Mouse (Mus musculus) gastrocnemius, adult 18-20 months (tissue): ENCODE results near the gene Flt3. TPM values are rescaled to one million over a fixed set of nuclear protein-coding genes. Genes with fewer than 3 reads are reported as not detected.
A peak's percentile ranks its signal among the peaks of the same experiment; 100 is the strongest.

Experiments used
- DNase-seq: peaks from one replicate; pipeline ENCODE4 v3.0.0; 2021; ENCODE audit warnings: low spot score
- total RNA-seq, 2 experiments: library from RNA; stranded (reverse); gene quantifications; 2 replicates each; pipeline ENCODE4 v1.2.3; 2021

Flt3 gene
- total RNA-seq, 2 experiments from 2014 or later: 0.07 TPM

GRCm38 (mm10) chr5:147410585-147410984 lies 10.3 kb upstream of the Flt3 start:
- DNase-seq: no peak

GRCm38 (mm10) chr5:147408731-147409130 lies 8.4 kb upstream of the Flt3 start:
- no peak for DNase-seq

GRCm38 (mm10) chr5:147406135-147406534 lies 5.8 kb upstream of the Flt3 start:
- no peak for DNase-seq

GRCm38 (mm10) chr5:147402505-147402904 lies 2.2 kb upstream of the Flt3 start:
- peak; percentile 29 for DNase-seq

- no peak for DNase-seq
These were observed 735 bp upstream of the Flt3 start for GRCm38 (mm10) chr5:147401024-147401423.

- no peak for DNase-seq
These were observed 253 bp upstream of the Flt3 start for GRCm38 (mm10) chr5:147400505-147400979.

GRCm38 (mm10) chr5:147395050-147395449 lies 5.2 kb downstream of the Flt3 start:
- no peak for DNase-seq

GRCm38 (mm10) chr5:147392667-147393213 lies 7.5 kb downstream of the Flt3 start:
- no peak for DNase-seq

GRCm38 (mm10) chr5:147390772-147391171 lies 9.5 kb downstream of the Flt3 start:
- DNase-seq: no peak

GRCm38 (mm10) chr5:147389052-147389451 lies 11.2 kb downstream of the Flt3 start:
- DNase-seq: no peak

GRCm38 (mm10) chr5:147388376-147389008 lies 11.8 kb downstream of the Flt3 start:
- DNase-seq: no peak

- DNase-seq: no peak
These were observed 13.4 kb downstream of the Flt3 start for GRCm38 (mm10) chr5:147386865-147387264.

- no peak for DNase-seq
These were observed 18.9 kb downstream of the Flt3 start for GRCm38 (mm10) chr5:147381396-147381795.

GRCm38 (mm10) chr5:147379481-147379880 lies 20.8 kb downstream of the Flt3 start:
- no peak for DNase-seq

- no peak for DNase-seq
These were observed 30.0 kb downstream of the Flt3 start for GRCm38 (mm10) chr5:147370276-147370675.

- DNase-seq: no peak
These were observed 32.1 kb downstream of the Flt3 start for GRCm38 (mm10) chr5:147368221-147368620.

- no peak for DNase-seq
These were observed 34.1 kb downstream of the Flt3 start for GRCm38 (mm10) chr5:147365995-147366765.

- DNase-seq: no peak
These were observed 37.2 kb downstream of the Flt3 start for GRCm38 (mm10) chr5:147363054-147363453.

GRCm38 (mm10) chr5:147358481-147358880 lies 41.8 kb downstream of the Flt3 start:
- DNase-seq: no peak

- DNase-seq: no peak
These were observed 42.8 kb downstream of the Flt3 start for GRCm38 (mm10) chr5:147357536-147357935.

GRCm38 (mm10) chr5:147356260-147357055 lies 43.8 kb downstream of the Flt3 start:
- no peak for DNase-seq

- no peak for DNase-seq
These were observed 44.5 kb downstream of the Flt3 start for GRCm38 (mm10) chr5:147355788-147356187.
